7 mouse cellular contexts compared by ENCODE assay signal in genomic region chr2:164918325-164918724, GRCm38 (mm10). TPM values are rescaled to one million over a fixed set of nuclear protein-coding genes. Genes with fewer than 3 reads are reported as not detected.
DNase-seq lines count a peak whose midpoint lies in the region; ATAC-seq and TF ChIP-seq lines count a peak whose summit lies in the region.

No protein-coding gene starts in this region.

- ATAC-seq in embryonic facial prominence, embryonic 11.5 days (replicated peaks; ENCODE audit: insufficient number of reproducible peaks, low FRiP score, low TSS enrichment, low read depth), result no peak
- ATAC-seq in neural tube, embryonic 15.5 days (ENCODE audit: low FRiP score), result no peak

- no peaks in the 10 kb centered on the region for H3K27me3 ChIP-seq in embryonic facial prominence, embryonic 11.5 days (ENCODE audit: control insufficient read depth, insufficient read depth, low read length)
- no peaks in the 10 kb centered on the region for H3K27me3 ChIP-seq in small intestine, adult 2 months (ENCODE audit: control insufficient read depth, insufficient read depth, low read length)
- H3K27me3 ChIP-seq in neural tube, embryonic 15.5 days (replicated peaks), result no peaks in the 10 kb centered on the region

- H3K27ac ChIP-seq in layer of hippocampus, adult 2 months, result no peak overlapping the region
- no peak overlapping the region for H3K27ac ChIP-seq in embryonic facial prominence, embryonic 11.5 days (replicated peaks; ENCODE audit: low read depth, low read length)
- no peak overlapping the region for H3K27ac ChIP-seq in small intestine, adult 2 months (ENCODE audit: insufficient read depth, low read depth, low read length)
- H3K27ac ChIP-seq in neural tube, embryonic 15.5 days (replicated peaks), result no peak overlapping the region

- H3K4me2 ChIP-seq in embryonic facial prominence, embryonic 11.5 days (ENCODE audit: low read depth, low read length), result no peak overlapping the region
- H3K4me2 ChIP-seq in neural tube, embryonic 15.5 days, result no peak overlapping the region

- 53% methylated on average over 4 of the region's 5 CpGs for WGBS in embryonic facial prominence, embryonic 11.5 days
- WGBS in small intestine, adult 2 months, result 80% methylated on average over 5 of the region's 5 CpGs
- WGBS in neural tube, embryonic 15.5 days, result 68% methylated on average over 4 of the region's 5 CpGs

- H3K36me3 ChIP-seq in embryonic facial prominence, embryonic 11.5 days (replicated peaks; ENCODE audit: control insufficient read depth, insufficient read depth, low read depth, low read length), result no peaks in the 10 kb centered on the region
- H3K36me3 ChIP-seq in small intestine, adult 2 months (ENCODE audit: control insufficient read depth, insufficient read depth, low read length), result no peaks in the 10 kb centered on the region
- peaks cover 7% of the 10 kb centered on the region for H3K36me3 ChIP-seq in neural tube, embryonic 15.5 days

- TF ChIP-seq POLR2A in small intestine, adult 2 months (IDR thresholded peaks at IDR 0.05; ENCODE audit: low read depth, low read length), result no peak

- no peak overlapping the region for H3K4me3 ChIP-seq in layer of hippocampus, adult 2 months
- no peak overlapping the region for H3K4me3 ChIP-seq in embryonic facial prominence, embryonic 11.5 days (ENCODE audit: low read depth, low read length)
- no peak overlapping the region for H3K4me3 ChIP-seq in small intestine, adult 2 months (ENCODE audit: low read depth, low read length)
- H3K4me3 ChIP-seq in neural tube, embryonic 15.5 days (replicated peaks), result no peak overlapping the region

- no peaks in the 10 kb centered on the region for H3K9me3 ChIP-seq in embryonic facial prominence, embryonic 11.5 days (replicated peaks; ENCODE audit: control insufficient read depth, low read length)
- no peaks in the 10 kb centered on the region for H3K9me3 ChIP-seq in neural tube, embryonic 15.5 days (replicated peaks)

- no peak for DNase-seq in layer of hippocampus, adult 2 months (ENCODE audit: low spot score in 2 of 2)
- no peak for DNase-seq in layer of hippocampus, adult 8-10 months (ENCODE audit: low spot score in 2 of 2)
- DNase-seq in NIH3T3 (ENCODE audit: low read depth), result peak; percentile 59
- DNase-seq in embryonic facial prominence, embryonic 11.5 days (ENCODE audit: low spot score), result peak; percentile 60
- no peak for DNase-seq in urinary bladder, postnatal 10 days (ENCODE audit: low spot score)

- no peaks in the 10 kb centered on the region for H3K4me1 ChIP-seq in embryonic facial prominence, embryonic 11.5 days (ENCODE audit: control insufficient read depth, insufficient read depth, low read length)
- H3K4me1 ChIP-seq in small intestine, adult 2 months (ENCODE audit: control insufficient read depth, insufficient read depth, insufficient read length, low read length), result peaks cover 4% of the 10 kb centered on the region; the same call in 1 of the 2 replicates
- peaks cover 3% of the 10 kb centered on the region; the same call in 1 of the 2 replicates for H3K4me1 ChIP-seq in neural tube, embryonic 15.5 days

- TF ChIP-seq CTCF in layer of hippocampus, adult 2 months (conservative IDR thresholded peaks at IDR 0.05), result peak; percentile 69
- peak; percentile 39; the same call in 1 of the 2 replicates for TF ChIP-seq CTCF in small intestine, adult 2 months (IDR thresholded peaks at IDR 0.05; ENCODE audit: extremely low read depth, insufficient read length, insufficient replicate concordance, low read depth, low read length)

- no peak overlapping the region for H3K9ac ChIP-seq in embryonic facial prominence, embryonic 11.5 days (replicated peaks; ENCODE audit: low read length)
- no peak overlapping the region for H3K9ac ChIP-seq in neural tube, embryonic 15.5 days (replicated peaks)

RNA-seq across cellular contexts. Expression of gene Zfp335, which starts 6.8 kb away (rescaled TPM):
- total RNA-seq in layer of hippocampus, adult 2 months (2021), result 10 to 100 TPM; 29.0 to 30.9 TPM
- 10 to 100 TPM; 24.8 to 33.0 (median 29.0) TPM for total RNA-seq in layer of hippocampus, adult 8-10 months (2022)
- 8.0 and 10.0 TPM in 2 replicates for polyA plus RNA-seq in embryonic facial prominence, embryonic 11.5 days (2014; fragmentation: Nextera tagmentation; extraction: Ambion mirVana)
- polyA plus RNA-seq in small intestine, adult 2 months (2012; rRNA removed), result 19.1 and 34.1 TPM in 2 replicates
- 13.3 and 13.8 TPM in 2 replicates for polyA plus RNA-seq in neural tube, embryonic 15.5 days (2015; fragmentation: Nextera tagmentation; extraction: Ambion mirVana)

RNA-seq across cellular contexts. Expression of gene Mmp9, which starts 22.3 kb away (rescaled TPM):
- total RNA-seq in layer of hippocampus, adult 2 months (2021), result 1 to 10 TPM; 1.4 to 2.2 TPM
- total RNA-seq in layer of hippocampus, adult 8-10 months (2022), result 1 to 10 TPM; 1.5 to 2.2 (median 2.0) TPM
- polyA plus RNA-seq in embryonic facial prominence, embryonic 11.5 days (2014; fragmentation: Nextera tagmentation; extraction: Ambion mirVana), result 1.5 and 1.6 TPM in 2 replicates
- 11.1 and 12.1 TPM in 2 replicates for polyA plus RNA-seq in small intestine, adult 2 months (2012; rRNA removed)
- polyA plus RNA-seq in neural tube, embryonic 15.5 days (2015; fragmentation: Nextera tagmentation; extraction: Ambion mirVana), result 23.8 and 25.6 TPM in 2 replicates

RNA-seq across cellular contexts. Expression of gene Pcif1, which starts 39.2 kb away (rescaled TPM):
- total RNA-seq in layer of hippocampus, adult 2 months (2021), result 10 to 100 TPM; 45.9 to 49.6 TPM
- total RNA-seq in layer of hippocampus, adult 8-10 months (2022), result 10 to 100 TPM; 40.5 to 62.8 (median 49.0) TPM
- polyA plus RNA-seq in embryonic facial prominence, embryonic 11.5 days (2014; fragmentation: Nextera tagmentation; extraction: Ambion mirVana), result 57.1 and 68.6 TPM in 2 replicates
- polyA plus RNA-seq in small intestine, adult 2 months (2012; rRNA removed), result 22.8 and 30.3 TPM in 2 replicates
- polyA plus RNA-seq in neural tube, embryonic 15.5 days (2015; fragmentation: Nextera tagmentation; extraction: Ambion mirVana), result 79.9 and 85.2 TPM in 2 replicates

RNA-seq across cellular contexts. Expression of gene Slc12a5, which starts 42.3 kb away (rescaled TPM):
- 100 to 1,000 TPM; 406 to 409 TPM for total RNA-seq in layer of hippocampus, adult 2 months (2021)
- total RNA-seq in layer of hippocampus, adult 8-10 months (2022), result 100 to 1,000 TPM; 370 to 437 (median 422) TPM
- 0.94 and 1.4 TPM in 2 replicates for polyA plus RNA-seq in embryonic facial prominence, embryonic 11.5 days (2014; fragmentation: Nextera tagmentation; extraction: Ambion mirVana)
- polyA plus RNA-seq in small intestine, adult 2 months (2012; rRNA removed), result 0.57 and 0.60 TPM in 2 replicates
- polyA plus RNA-seq in neural tube, embryonic 15.5 days (2015; fragmentation: Nextera tagmentation; extraction: Ambion mirVana), result 53.6 and 61.8 TPM in 2 replicates

Comparison
In these comparisons a context has a peak if more than half of its experiments do, and no peak if none do; other contexts are left out.
1. DNase-seq: peak in NIH3T3 (single experiment) and embryonic facial prominence, embryonic 11.5 days (single experiment); none in layer of hippocampus, adult 2 months (0 of 2), layer of hippocampus, adult 8-10 months (0 of 2) and urinary bladder, postnatal 10 days (single experiment).